Mouse (Mus musculus) liver, postnatal 0 days (tissue): ENCODE data around the gene Gm13271.
"Not testable (repeated sequence)": the region's sequence is repeated elsewhere in the genome, so short reads cannot be mapped to it uniquely, and the experiment has no call there.

Source experiments
- CTCF ChIP-seq: sonication (generic); IDR thresholded peaks from 2 replicates; pipeline ENCODE4 v1.5.1; 2016; ENCODE audit warnings: antibody characterized with exemption, low read depth
- EP300 ChIP-seq: IDR thresholded peaks from 2 replicates; pipeline ENCODE4 v1.6.1; 2016; ENCODE audit warnings: antibody characterized with exemption, low read depth, mild to moderate bottlenecking

- peak; percentile 61 for TF ChIP-seq CTCF
- not testable (repeated sequence) for TF ChIP-seq EP300
Measured at GRCm38 (mm10) chr4:88788402-88788801, 33.7 kb downstream of the Gm13271 start, which contains the start of gene Gm13277.
